Mouse (Mus musculus) forebrain, embryonic 12.5 days (tissue): ENCODE measurements around the gene Gxylt1. TPM values are rescaled to one million over a fixed set of nuclear protein-coding genes. Genes with fewer than 3 reads are reported as not detected.
"Not testable (repeated sequence)": the region's sequence is repeated elsewhere in the genome, so short reads cannot be mapped to it uniquely, and the experiment has no call there.

Experiments
- ATAC-seq: fragments of 200-750 bp; cut with Nextera tagmentation; 2 replicates; pipeline ENCODE4 v1.8.0; 2017; ENCODE audit warnings: moderate TSS enrichment; ENCODE audit not compliant: low FRiP score
- H3K27ac ChIP-seq: fragments of 300-500 bp; sonication (generic); 2 replicates; pipeline ENCODE4 v1.5.1; 2016; ENCODE audit warnings: mild to moderate bottlenecking
- H3K27me3 ChIP-seq: fragments of 300-500 bp; sonication (generic); 2 replicates; pipeline ENCODE4 v1.6.1; 2016; ENCODE audit warnings: mild to moderate bottlenecking
- H3K36me3 ChIP-seq: fragments of 300-500 bp; sonication (generic); replicated peaks from 2 replicates; pipeline ENCODE4 v1.6.1; 2016; ENCODE audit warnings: mild to moderate bottlenecking
- H3K4me1 ChIP-seq: fragments of 300-500 bp; sonication (generic); 2 replicates; pipeline ENCODE4 v1.6.1; 2016
- H3K4me2 ChIP-seq: fragments of 300-500 bp; sonication (generic); 2 replicates; pipeline ENCODE4 v1.6.1; 2016; ENCODE audit warnings: mild to moderate bottlenecking, moderate library complexity
- H3K4me3 ChIP-seq: fragments of 300-500 bp; sonication (generic); replicated peaks from 2 replicates; pipeline ENCODE4 v1.5.1; 2016; ENCODE audit warnings: mild to moderate bottlenecking
- H3K9ac ChIP-seq: fragments of 300-500 bp; sonication (generic); 2 replicates; pipeline ENCODE4 v1.6.1; 2016; ENCODE audit warnings: mild to moderate bottlenecking
- H3K9me3 ChIP-seq: fragments of 300-500 bp; sonication (generic); 2 replicates; pipeline ENCODE4 v1.6.1; 2016
- WGBS: fragments of 180-500 bp; shearing (Covaris S2); methylation state at CpG from one replicate; pipeline ENCODE4 v1.1.7; 2016; 5-methylcytosine and 5-hydroxymethylcytosine counted together
- polyA plus RNA-seq: library from polyadenylated mRNA; unstranded; fragments of >200 nt; fragmentation: Nextera tagmentation; extraction: Ambion mirVana; gene quantifications from 2 replicates; pipeline ENCODE4 v1.2.1, GENCODE M21; 2016

The Gxylt1 gene
- polyA plus RNA-seq, 1 experiment from 2014 or later, result 20.0 TPM

GRCm38 (mm10) chr15:93262274-93262673 lies 12.7 kb downstream of the Gxylt1 start:
- no peaks in the 10 kb centered on the region for H3K27me3 ChIP-seq
- H3K4me3 ChIP-seq, result no peak overlapping the region
- no peak overlapping the region for H3K27ac ChIP-seq
- no peaks in the 10 kb centered on the region for H3K9me3 ChIP-seq
- no peak overlapping the region for H3K4me2 ChIP-seq
- no peak for ATAC-seq
- no peak overlapping the region for H3K9ac ChIP-seq
- peaks cover 21% of the 10 kb centered on the region for H3K36me3 ChIP-seq
- WGBS, result 93% methylated on average over 5 of the region's 5 CpGs
- H3K4me1 ChIP-seq, result 0 out of 2 replicates have a peak, but pooled peaks cover 4% of the 10 kb centered on the region

DNA sequence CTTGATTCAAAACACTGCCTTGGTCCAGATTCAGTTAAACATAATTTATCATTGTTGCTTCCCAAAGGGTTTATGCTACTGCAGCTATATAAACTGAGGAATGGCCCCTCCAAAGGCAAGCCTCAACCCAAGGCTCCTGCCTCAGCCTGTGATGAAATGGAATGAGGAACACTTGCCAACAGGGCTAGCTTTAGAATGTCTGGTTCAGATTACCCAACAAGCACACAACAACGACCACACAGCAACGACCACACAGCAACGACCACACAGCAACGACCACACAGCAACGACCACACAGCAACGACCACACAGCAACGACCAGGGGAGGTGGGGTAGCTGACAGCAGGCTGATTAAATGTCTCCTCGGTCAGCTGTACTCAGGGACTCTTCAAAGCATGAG lies 15.0 kb downstream of the Gxylt1 start:
- H3K9ac ChIP-seq, result no peak overlapping the region
- 77% methylated on average over 8 of the region's 8 CpGs for WGBS
- H3K4me1 ChIP-seq, result no peaks in the 10 kb centered on the region
- H3K4me2 ChIP-seq, result no peak overlapping the region
- no peak overlapping the region for H3K4me3 ChIP-seq
- ATAC-seq, result no peak
- H3K27ac ChIP-seq, result no peak overlapping the region
- H3K27me3 ChIP-seq, result no peaks in the 10 kb centered on the region
- H3K36me3 ChIP-seq, result peaks cover 41% of the 10 kb centered on the region
- no peaks in the 10 kb centered on the region for H3K9me3 ChIP-seq

DNA sequence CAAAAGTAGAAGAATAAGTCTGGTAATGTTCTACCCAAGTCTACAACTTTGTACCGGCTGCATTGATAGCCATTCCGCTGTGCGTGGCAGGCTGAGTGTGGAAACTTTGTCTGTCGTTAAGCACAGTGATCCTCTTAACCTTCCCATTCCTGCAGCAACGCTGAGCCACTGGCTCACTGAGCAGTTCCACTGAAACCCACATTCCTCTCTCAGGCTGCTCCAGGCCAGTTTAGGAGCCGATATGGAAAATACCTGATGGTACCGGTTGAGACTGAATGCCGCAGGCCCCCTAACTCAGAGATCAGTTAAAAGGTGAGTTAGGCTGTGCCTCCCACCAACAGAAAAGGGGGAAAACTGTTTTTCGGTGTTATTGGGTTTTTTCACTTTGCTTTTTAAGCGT lies 19.7 kb downstream of the Gxylt1 start:
- Histone ChIP-seq H3K27me3 (no peaks in the 10 kb centered on the region), H3K4me3 (no peak overlapping the region), H3K36me3 (peaks cover 53% of the 10 kb centered on the region), H3K27ac (no peak overlapping the region), H3K4me1 (no peaks in the 10 kb centered on the region), H3K4me2 (no peak overlapping the region), H3K9ac (no peak overlapping the region), H3K9me3 (no peaks in the 10 kb centered on the region)
- no peak for ATAC-seq
- WGBS, result 75% methylated on average over 10 of the region's 10 CpGs

DNA sequence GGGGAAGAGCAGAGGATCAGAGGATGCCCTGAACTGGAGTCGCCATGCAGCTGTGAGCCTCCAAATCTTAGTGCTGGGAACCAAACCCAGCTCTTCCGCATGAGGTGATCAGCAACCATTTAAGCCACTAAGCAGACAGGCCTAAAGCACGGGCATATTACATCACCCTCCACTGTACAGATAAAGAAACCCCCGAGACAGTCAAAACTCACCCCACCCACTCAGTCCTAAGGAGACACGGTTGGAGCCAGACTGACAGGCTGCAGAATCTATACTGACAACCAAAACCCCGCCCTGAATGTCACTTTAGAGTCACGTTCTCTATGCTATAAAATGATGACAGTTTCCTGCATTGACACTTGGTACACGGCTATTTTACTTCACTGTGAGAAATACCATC lies 21.8 kb downstream of the Gxylt1 start:
- Histone ChIP-seq H3K9me3 (no peaks in the 10 kb centered on the region), H3K36me3 (peaks cover 52% of the 10 kb centered on the region)
- 85% methylated on average over 8 of the region's 8 CpGs for WGBS

DNA sequence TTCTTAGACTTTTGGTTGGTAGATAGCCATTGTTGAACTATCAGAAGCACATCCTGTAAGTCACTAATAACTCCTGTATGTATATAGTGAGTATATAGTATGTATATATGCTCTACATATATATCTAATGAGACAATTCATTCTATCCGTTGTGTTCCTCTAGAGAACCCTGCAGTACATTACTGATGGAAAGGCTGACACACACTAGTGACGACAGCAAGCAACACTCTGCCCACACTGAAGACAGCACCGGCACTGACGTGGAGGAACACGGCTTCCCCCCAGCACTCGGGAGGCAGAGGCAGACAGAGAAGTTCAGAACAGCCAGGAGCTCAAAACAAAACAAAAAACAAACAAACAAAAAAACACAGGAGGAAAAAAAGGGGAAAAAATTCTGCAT lies 22.6 kb downstream of the Gxylt1 start:
- no peaks in the 10 kb centered on the region for H3K27me3 ChIP-seq
- H3K36me3 ChIP-seq, result peaks cover 47% of the 10 kb centered on the region
- 95% methylated on average over 6 of the region's 6 CpGs for WGBS
- no peak overlapping the region for H3K4me2 ChIP-seq
- no peak overlapping the region for H3K9ac ChIP-seq
- no peak overlapping the region for H3K27ac ChIP-seq
- no peaks in the 10 kb centered on the region for H3K9me3 ChIP-seq
- H3K4me1 ChIP-seq, result no peaks in the 10 kb centered on the region
- no peak for ATAC-seq
- H3K4me3 ChIP-seq, result no peak overlapping the region

More for the DNA sequence above, 21.8 kb downstream of the Gxylt1 start:
- no peaks in the 10 kb centered on the region for H3K27me3 ChIP-seq
- H3K9ac ChIP-seq, result no peak overlapping the region
- ATAC-seq, result no peak
- no peak overlapping the region for H3K27ac ChIP-seq
- no peaks in the 10 kb centered on the region for H3K4me1 ChIP-seq
- H3K4me3 ChIP-seq, result no peak overlapping the region
- H3K4me2 ChIP-seq, result no peak overlapping the region

- H3K4me1 ChIP-seq, result no peaks in the 10 kb centered on the region
- no peak overlapping the region for H3K9ac ChIP-seq
- H3K4me3 ChIP-seq, result no peak overlapping the region
- H3K27me3 ChIP-seq, result no peaks in the 10 kb centered on the region
- no peak overlapping the region for H3K4me2 ChIP-seq
- no peaks in the 10 kb centered on the region for H3K9me3 ChIP-seq
- H3K27ac ChIP-seq, result no peak overlapping the region
- no peak for ATAC-seq
- WGBS, result 82% methylated on average over 13 of the region's 13 CpGs
- peaks cover 47% of the 10 kb centered on the region for H3K36me3 ChIP-seq
These were observed 23.3 kb downstream of the Gxylt1 start for GRCm38 (mm10) chr15:93251553-93252250.

GRCm38 (mm10) chr15:93243202-93243601 lies 31.8 kb downstream of the Gxylt1 start:
- peaks cover 56% of the 10 kb centered on the region for H3K36me3 ChIP-seq
- no peak overlapping the region for H3K4me2 ChIP-seq
- no peaks in the 10 kb centered on the region; the same call in 1 of the 2 replicates for H3K4me1 ChIP-seq
- no peak overlapping the region for H3K27ac ChIP-seq
- WGBS, result 77% methylated on average over 10 of the region's 10 CpGs
- H3K9me3 ChIP-seq, result no peaks in the 10 kb centered on the region
- H3K4me3 ChIP-seq, result no peak overlapping the region
- H3K9ac ChIP-seq, result no peak overlapping the region
- no peak for ATAC-seq
- H3K27me3 ChIP-seq, result no peaks in the 10 kb centered on the region

DNA sequence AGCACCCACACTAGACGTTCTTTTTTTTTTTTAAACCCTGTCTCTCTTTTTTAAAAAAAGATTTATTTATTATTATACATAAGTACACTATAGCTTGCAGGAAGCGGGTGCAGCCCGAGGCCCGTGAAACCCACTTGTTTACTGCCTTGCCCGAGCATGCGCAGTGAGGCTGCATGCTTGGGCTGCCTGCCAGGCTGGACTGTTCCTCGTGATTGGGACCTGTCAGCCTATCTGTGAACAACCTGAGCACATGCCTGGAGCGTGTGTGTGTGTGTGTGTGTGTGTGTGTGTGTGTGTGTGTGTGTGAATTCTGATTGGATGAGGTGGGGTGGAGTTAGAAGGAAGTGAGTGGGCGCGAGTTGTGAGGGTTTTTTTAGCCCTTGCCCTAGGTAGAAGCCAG lies 38.5 kb downstream of the Gxylt1 start:
- not testable (repeated sequence) for H3K9ac ChIP-seq, H3K4me1 ChIP-seq, ATAC-seq, H3K27ac ChIP-seq, H3K4me2 ChIP-seq, H3K4me3 ChIP-seq, H3K27me3 ChIP-seq
- WGBS, result 95% methylated on average over 10 of the region's 10 CpGs
- Histone ChIP-seq H3K9me3 (peaks cover 13% of the 10 kb centered on the region; the same call in 1 of the 2 replicates), H3K36me3 (peaks cover 22% of the 10 kb centered on the region)

GRCm38 (mm10) chr15:93229028-93229427 lies 46.0 kb downstream of the Gxylt1 start:
- no peaks in the 10 kb centered on the region for H3K4me1 ChIP-seq
- no peak for ATAC-seq
- H3K9ac ChIP-seq, result no peak overlapping the region
- H3K4me2 ChIP-seq, result no peak overlapping the region
- no peaks in the 10 kb centered on the region for H3K36me3 ChIP-seq
- no peak overlapping the region for H3K4me3 ChIP-seq
- H3K27me3 ChIP-seq, result 0 out of 2 replicates have a peak, but pooled peaks cover 5% of the 10 kb centered on the region
- H3K9me3 ChIP-seq, result 0 out of 2 replicates have a peak, but pooled peaks cover 3% of the 10 kb centered on the region
- 86% methylated on average over 11 of the region's 11 CpGs for WGBS
- no peak overlapping the region for H3K27ac ChIP-seq

DNA sequence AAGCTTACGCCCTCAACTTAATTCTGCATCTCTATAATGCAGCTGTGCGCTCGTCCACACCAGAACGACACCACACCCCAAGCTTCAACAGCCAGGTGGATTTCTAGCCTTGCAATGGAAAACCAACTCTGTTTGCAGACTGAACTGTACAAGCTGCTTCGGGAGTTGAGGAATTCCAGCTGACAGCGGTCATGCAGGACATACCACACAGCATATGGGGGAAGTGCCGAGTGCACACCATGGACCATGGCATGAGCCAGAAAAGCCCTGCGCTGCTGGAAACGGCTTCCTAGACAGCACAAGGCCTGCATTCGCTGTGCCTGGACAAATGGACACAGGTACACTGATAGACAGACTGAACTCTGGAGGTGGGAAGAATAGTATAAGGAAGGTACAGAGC lies 46.6 kb downstream of the Gxylt1 start:
- Histone ChIP-seq H3K4me2 (no peak overlapping the region), H3K9me3 (no peaks in the 10 kb centered on the region), H3K4me3 (no peak overlapping the region), H3K27ac (no peak overlapping the region), H3K36me3 (no peaks in the 10 kb centered on the region), H3K27me3 (0 out of 2 replicates have a peak, but pooled peaks cover 5% of the 10 kb centered on the region), H3K4me1 (no peaks in the 10 kb centered on the region), H3K9ac (no peak overlapping the region)
- WGBS, result 90% methylated on average over 10 of the region's 10 CpGs
- no peak for ATAC-seq

DNA sequence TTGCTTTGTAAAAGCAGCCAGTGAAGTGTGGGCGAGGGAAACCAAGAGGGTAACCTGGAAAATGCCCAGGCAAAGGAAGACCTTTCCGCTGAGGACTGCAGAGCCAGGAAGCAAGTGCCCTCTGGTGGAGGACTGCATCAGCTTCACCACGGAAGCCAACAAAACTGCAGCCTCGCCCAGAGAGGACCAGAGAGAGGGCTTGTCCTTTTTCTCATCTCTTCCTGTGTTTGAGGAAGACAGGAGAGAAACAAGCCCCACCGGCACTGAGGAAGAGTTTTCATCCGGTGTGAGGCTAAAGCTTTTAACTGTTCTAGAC lies 47.3 kb downstream of the Gxylt1 start:
- 0 out of 2 replicates have a peak, but pooled peaks cover 5% of the 10 kb centered on the region for H3K27me3 ChIP-seq
- no peak overlapping the region for H3K4me2 ChIP-seq
- no peak overlapping the region for H3K27ac ChIP-seq
- H3K4me1 ChIP-seq, result no peaks in the 10 kb centered on the region
- no peaks in the 10 kb centered on the region for H3K36me3 ChIP-seq
- 35% methylated on average over 6 of the region's 6 CpGs for WGBS
- ATAC-seq, result peak; percentile 67; the same call in 1 of the 2 replicates
- no peak overlapping the region for H3K9ac ChIP-seq
- H3K4me3 ChIP-seq, result no peak overlapping the region
- no peaks in the 10 kb centered on the region for H3K9me3 ChIP-seq

DNA sequence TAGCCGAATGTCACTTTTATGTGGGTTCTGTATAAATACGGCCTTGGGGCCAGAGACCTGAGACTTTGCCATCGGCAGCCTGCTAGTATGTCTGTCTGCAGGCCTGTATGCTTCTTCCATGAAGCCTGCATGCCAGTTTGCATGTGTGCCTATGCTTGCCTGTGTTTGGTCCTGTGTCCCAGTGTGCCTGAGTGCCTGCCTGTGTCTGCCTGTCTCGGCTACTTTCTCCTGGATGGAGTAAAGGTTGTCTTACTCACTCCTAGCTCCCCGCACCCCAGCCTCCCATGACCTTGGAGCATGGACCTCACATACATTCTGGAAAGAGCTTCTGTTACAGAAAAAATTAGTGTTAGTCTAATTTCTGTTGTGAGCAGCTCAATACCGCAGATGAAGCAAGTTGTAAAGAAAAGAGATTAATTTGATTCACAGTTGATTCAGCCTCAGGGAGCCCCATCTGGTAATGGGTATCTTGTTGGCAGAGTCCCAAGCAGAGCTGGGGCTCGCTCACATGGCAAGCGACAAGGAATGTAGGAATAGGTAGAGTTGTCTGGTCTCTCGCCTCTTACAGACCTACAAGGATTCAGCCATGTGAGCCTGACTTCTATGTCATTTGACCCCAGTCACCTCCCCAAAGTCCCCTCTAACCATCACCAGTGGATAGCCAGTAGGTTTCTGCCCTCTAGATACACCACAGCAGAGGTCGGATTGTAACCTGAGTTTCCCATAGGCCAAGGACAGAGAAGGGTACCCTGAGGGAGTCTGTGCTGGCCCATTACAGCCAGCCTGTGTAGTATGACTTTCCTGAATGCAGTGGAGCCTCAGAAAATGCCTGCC lies 47.8 kb downstream of the Gxylt1 start:
- Histone ChIP-seq H3K4me3 (no peak overlapping the region), H3K27me3 (0 out of 2 replicates have a peak, but pooled peaks cover 5% of the 10 kb centered on the region), H3K9ac (no peak overlapping the region), H3K36me3 (no peaks in the 10 kb centered on the region), H3K4me2 (no peak overlapping the region), H3K27ac (no peak overlapping the region), H3K4me1 (no peaks in the 10 kb centered on the region), H3K9me3 (no peaks in the 10 kb centered on the region)
- 85% methylated on average over 10 of the region's 10 CpGs for WGBS
- ATAC-seq, result peak; percentile 20; the same call in 1 of the 2 replicates
